ENCODE assay signal across 28 mouse cellular contexts in genomic region chr16:26574173-26574572, GRCm38 (mm10). TPM values are rescaled to one million over a fixed set of nuclear protein-coding genes. Genes with fewer than 3 reads are reported as not detected.
DNase-seq lines count a peak whose midpoint lies in the region; ATAC-seq and TF ChIP-seq lines count a peak whose summit lies in the region.
"Had no signal": no experiment of that assay in that cellular context is flagged by ENCODE, and none has a peak within 500 bp of the region (broad histone marks: within the 10 kb centered on the region; RNA-seq: fewer than 3 reads in every experiment).

No protein-coding gene starts in this region.

- no peak for TF ChIP-seq CTCF in kidney, postnatal 0 days (IDR thresholded peaks at IDR 0.05; ENCODE audit: low read depth)

- H3K4me2 ChIP-seq in kidney, postnatal 0 days (ENCODE audit: low read length), result no peak overlapping the region
- H3K4me2 ChIP-seq: embryonic facial prominence, embryonic 12.5 days; forebrain, embryonic 13.5 days; forebrain, embryonic 15.5 days had no signal

- WGBS in kidney, postnatal 0 days, result 53% methylated on average over 5 of the region's 5 CpGs

- 0 out of 2 replicates have a peak, but pooled peaks have one; percentile 61 for ATAC-seq in kidney, postnatal 0 days (replicated peaks; ENCODE audit: low FRiP score, low read depth)
- ATAC-seq: activated CD4-positive, CD25-positive, alpha-beta regulatory T cell, adult 4 months; CD4-positive, CD25-positive, alpha-beta regulatory T cell, adult 4 months; forebrain, embryonic 13.5 days; forebrain, embryonic 15.5 days; forebrain, postnatal 0 days; Patski had no signal

- no peaks in the 10 kb centered on the region for H3K4me1 ChIP-seq in kidney, postnatal 0 days (replicated peaks; ENCODE audit: insufficient read depth, low read length)
- H3K4me1 ChIP-seq: embryonic facial prominence, embryonic 10.5 days; embryonic facial prominence, embryonic 12.5 days; forebrain, embryonic 13.5 days; forebrain, embryonic 15.5 days had no signal

- H3K36me3 ChIP-seq in kidney, postnatal 0 days (ENCODE audit: insufficient read depth, low read length), result no peaks in the 10 kb centered on the region
- H3K36me3 ChIP-seq: embryonic facial prominence, embryonic 10.5 days; embryonic facial prominence, embryonic 12.5 days; forebrain, embryonic 15.5 days; G1E had no signal

- DNase-seq in adrenal gland, adult 2 months, result peak; percentile 13
- no peak for DNase-seq in adrenal gland, postnatal 36 days
- DNase-seq in kidney, postnatal 0 days (ENCODE audit: low spot score), result peak; percentile 49
- DNase-seq in kidney, postnatal 10 days, result no peak
- DNase-seq in lung, postnatal 25 days (ENCODE audit: low spot score), result peak; percentile 21
- no peak for DNase-seq in lung, postnatal 14 days
- DNase-seq: adrenal gland, postnatal 10 days; adrenal gland, postnatal 25 days; B cell, adult 2 months; cerebellum, adult 11-12 months; cerebellum, adult 2 months; cerebellum, adult 9-10 months; cerebellum, postnatal 10 days; cerebellum, postnatal 25 days; forebrain, postnatal 0 days had no signal

- H3K27me3 ChIP-seq in kidney, postnatal 0 days (ENCODE audit: insufficient read depth, low read length), result no peaks in the 10 kb centered on the region
- H3K27me3 ChIP-seq: CH12.LX; embryonic facial prominence, embryonic 12.5 days; forebrain, embryonic 13.5 days; forebrain, embryonic 15.5 days; Patski had no signal

- no peak overlapping the region for H3K27ac ChIP-seq in kidney, postnatal 0 days
- H3K27ac ChIP-seq: embryonic facial prominence, embryonic 10.5 days; embryonic facial prominence, embryonic 12.5 days; forebrain, embryonic 13.5 days; forebrain, embryonic 15.5 days had no signal

- no peak overlapping the region for H3K4me3 ChIP-seq in kidney, postnatal 0 days (replicated peaks; ENCODE audit: low read depth, low read length)
- H3K4me3 ChIP-seq: embryonic facial prominence, embryonic 10.5 days; embryonic facial prominence, embryonic 12.5 days; forebrain, embryonic 13.5 days; forebrain, embryonic 15.5 days had no signal

- H3K9me3 ChIP-seq in kidney, postnatal 0 days (replicated peaks; ENCODE audit: low read length), result no peaks in the 10 kb centered on the region
- H3K9me3 ChIP-seq: embryonic facial prominence, embryonic 10.5 days; embryonic facial prominence, embryonic 12.5 days; forebrain, embryonic 13.5 days; forebrain, embryonic 15.5 days; G1E had no signal

- H3K9ac ChIP-seq in kidney, postnatal 0 days (ENCODE audit: low read depth, low read length), result no peak overlapping the region
- H3K9ac ChIP-seq: embryonic facial prominence, embryonic 12.5 days; forebrain, embryonic 13.5 days; forebrain, embryonic 15.5 days; forebrain, postnatal 0 days had no signal

RNA-seq across cellular contexts. Expression of gene Il1rap, which starts 7.3 kb away (rescaled TPM):
- total RNA-seq in adrenal gland, adult 2 months (2021), result 10 to 100 TPM in 1 of 2 experiments, 1 to 10 TPM in 1; 5.5 to 10.5 TPM
- 0.99 and 1.8 TPM in 2 replicates for polyA plus RNA-seq in adrenal gland, adult 2 months (2012; rRNA removed)
- total RNA-seq in adrenal gland, postnatal 36 days (2021), result 10 to 100 TPM in 1 of 2 experiments, 1 to 10 TPM in 1; 5.0 to 17.6 TPM
- polyA plus RNA-seq in kidney, postnatal 0 days (2015; fragmentation: Nextera tagmentation; extraction: Ambion mirVana), result 9.3 and 10.9 TPM in 2 replicates

RNA-seq across cellular contexts. Expression of gene Tmem207, which starts 47.6 kb away (rescaled TPM):
- not detected for total RNA-seq in adrenal gland, adult 2 months (2021)
- not detected in 2 replicates for polyA plus RNA-seq in adrenal gland, adult 2 months (2012; rRNA removed)
- total RNA-seq in adrenal gland, postnatal 36 days (2021), result not detected
- 1.7 and 2.1 TPM in 2 replicates for polyA plus RNA-seq in kidney, postnatal 0 days (2015; fragmentation: Nextera tagmentation; extraction: Ambion mirVana)
- total RNA-seq: adrenal gland, adult 18-20 months; adrenal gland, postnatal 10 days; CH12.LX; forebrain, postnatal 0 days had no signal
- polyA plus RNA-seq: activated CD4-positive, CD25-positive, alpha-beta regulatory T cell, adult 4 months; CD4-positive, CD25-positive, alpha-beta regulatory T cell, adult 4 months; cerebellum, adult 2 months; cortical plate, adult 2 months; embryonic facial prominence, embryonic 10.5 days; embryonic facial prominence, embryonic 12.5 days; embryonic facial prominence, embryonic 14.5 days; forebrain, embryonic 11.5 days; forebrain, embryonic 13.5 days; forebrain, embryonic 15.5 days; forebrain, postnatal 0 days; G1E; Patski had no signal

Comparison
In these comparisons a context has a peak if more than half of its experiments do, and no peak if none do; other contexts are left out.
1. DNase-seq: peak in adrenal gland, adult 2 months (single experiment), kidney, postnatal 0 days (single experiment) and lung, postnatal 25 days (single experiment); none in adrenal gland, postnatal 36 days (0 of 2), kidney, postnatal 10 days (single experiment) and lung, postnatal 14 days (single experiment).